Mouse (Mus musculus) hindbrain, embryonic 10.5 days (tissue): ENCODE results near the gene Col6a6. TPM values are rescaled to one million over a fixed set of nuclear protein-coding genes. Genes with fewer than 3 reads are reported as not detected.

Experiments used
- DNase-seq: peaks from one replicate; pipeline ENCODE4 v3.0.0-alpha.2; 2017; ENCODE audit warnings: low spot score
- H3K27ac ChIP-seq: fragments of 300-500 bp; sonication (generic); 2 replicates; pipeline ENCODE4 v1.5.1; 2016; ENCODE audit warnings: mild to moderate bottlenecking, moderate library complexity
- H3K27me3 ChIP-seq: fragments of 300-500 bp; sonication (generic); 2 replicates; pipeline ENCODE4 v1.6.1; 2016; ENCODE audit warnings: mild to moderate bottlenecking; ENCODE audit not compliant: poor library complexity, insufficient read depth, severe bottlenecking
- H3K36me3 ChIP-seq: fragments of 300-500 bp; sonication (generic); 2 replicates; pipeline ENCODE4 v1.6.1; 2016; ENCODE audit warnings: mild to moderate bottlenecking, moderate library complexity
- H3K4me1 ChIP-seq: fragments of 300-500 bp; sonication (generic); replicated peaks from 2 replicates; pipeline ENCODE4 v1.6.1; 2016; ENCODE audit warnings: mild to moderate bottlenecking
- H3K4me3 ChIP-seq: fragments of 300-500 bp; sonication (generic); 2 replicates; pipeline ENCODE4 v1.5.1; 2016; ENCODE audit warnings: mild to moderate bottlenecking, moderate library complexity
- H3K9me3 ChIP-seq: fragments of 300-500 bp; sonication (generic); 2 replicates; pipeline ENCODE4 v1.6.1; 2016; ENCODE audit warnings: mild to moderate bottlenecking, moderate library complexity
- WGBS: fragments of 180-500 bp; shearing (Covaris S2); methylation state at CpG from one replicate; pipeline ENCODE4 v1.1.7; 2016; 5-methylcytosine and 5-hydroxymethylcytosine counted together
- polyA plus RNA-seq: library from polyadenylated mRNA; unstranded; fragments of >200 nt; fragmentation: Nextera tagmentation; extraction: Ambion mirVana; gene quantifications from 2 replicates; pipeline ENCODE4 v1.2.1, GENCODE M21; 2016

Col6a6 gene
- polyA plus RNA-seq, 1 experiment from 2014 or later = 0.09 TPM

- WGBS = 89% methylated on average over 7 of the region's 7 CpGs
These were observed 65.7 kb downstream of the Col6a6 start for GRCm38 (mm10) chr9:105762274-105762673.

DNA sequence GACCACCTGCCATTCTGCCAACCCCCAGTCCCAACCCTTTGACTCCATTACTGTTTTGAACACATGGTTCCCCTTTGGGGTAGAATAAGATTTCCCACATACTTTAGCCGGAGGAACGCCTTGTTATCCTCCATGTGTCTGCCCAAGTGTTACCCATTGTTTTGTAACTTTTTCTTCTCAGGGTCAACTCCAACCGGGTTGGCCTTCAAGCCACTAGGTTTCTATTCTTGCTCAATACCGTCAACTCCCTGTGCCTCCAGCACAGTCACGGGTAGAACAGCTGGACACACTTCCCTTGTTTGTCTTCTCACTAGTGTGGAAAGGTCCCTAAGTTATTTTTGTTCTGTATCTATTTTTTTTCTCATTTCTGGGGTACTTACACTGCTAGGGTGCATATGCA is 69.1 kb downstream of the Col6a6 start:
- Histone ChIP-seq H3K9me3 (no peaks in the 10 kb centered on the region), H3K36me3 (no peaks in the 10 kb centered on the region), H3K27ac (no peak overlapping the region), H3K27me3 (no peaks in the 10 kb centered on the region), H3K4me1 (no peaks in the 10 kb centered on the region), H3K4me3 (no peak overlapping the region)
- 80% methylated on average over 5 of the region's 5 CpGs for WGBS
- no peak for DNase-seq

More at GRCm38 (mm10) chr9:105762274-105762673, 65.7 kb downstream of the Col6a6 start:
- Histone ChIP-seq H3K4me3 (no peak overlapping the region), H3K27me3 (no peaks in the 10 kb centered on the region), H3K9me3 (no peaks in the 10 kb centered on the region), H3K36me3 (no peaks in the 10 kb centered on the region), H3K4me1 (no peaks in the 10 kb centered on the region), H3K27ac (no peak overlapping the region)
- DNase-seq = no peak

- Histone ChIP-seq H3K27me3 (no peaks in the 10 kb centered on the region), H3K27ac (no peak overlapping the region), H3K36me3 (no peaks in the 10 kb centered on the region), H3K9me3 (no peaks in the 10 kb centered on the region), H3K4me3 (no peak overlapping the region), H3K4me1 (no peaks in the 10 kb centered on the region)
- WGBS = 82% methylated on average over 14 of the region's 14 CpGs
- no peak for DNase-seq
These were observed 69.7 kb downstream of the Col6a6 start for GRCm38 (mm10) chr9:105758173-105758765.

DNA sequence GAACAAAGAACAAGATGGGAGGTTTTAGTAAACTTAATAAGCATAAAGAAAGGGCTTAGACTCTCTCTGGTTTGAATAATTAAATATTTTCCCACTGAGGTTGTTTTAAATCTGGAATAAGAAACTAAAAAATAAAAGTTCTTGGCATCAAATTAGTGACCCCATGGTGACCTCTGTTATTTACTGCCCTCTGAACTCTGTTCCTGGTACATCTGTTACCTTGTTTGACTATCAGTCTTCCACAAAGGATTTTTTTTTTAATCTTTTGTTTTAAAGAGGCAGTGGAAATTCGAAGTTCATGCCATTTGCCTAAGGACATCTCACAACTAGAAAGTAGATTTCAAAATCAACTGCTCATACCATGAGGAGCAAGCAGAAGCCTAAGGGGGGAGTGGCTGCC is 73.7 kb downstream of the Col6a6 start:
- no peaks in the 10 kb centered on the region for H3K27me3 ChIP-seq
- H3K27ac ChIP-seq = no peak overlapping the region
- no peak overlapping the region for H3K4me3 ChIP-seq
- no peaks in the 10 kb centered on the region for H3K36me3 ChIP-seq
- H3K4me1 ChIP-seq = no peaks in the 10 kb centered on the region
- H3K9me3 ChIP-seq = no peaks in the 10 kb centered on the region
- no peak for DNase-seq
- WGBS = 66% methylated on average over 1 of the region's 1 CpGs

- WGBS = 89% methylated on average over 3 of the region's 3 CpGs
- Histone ChIP-seq H3K4me3 (no peak overlapping the region), H3K4me1 (no peaks in the 10 kb centered on the region), H3K36me3 (no peaks in the 10 kb centered on the region), H3K27ac (no peak overlapping the region), H3K27me3 (no peaks in the 10 kb centered on the region), H3K9me3 (peaks cover 3% of the 10 kb centered on the region; the same call in 1 of the 2 replicates)
- DNase-seq = no peak
These were observed 82.1 kb downstream of the Col6a6 start for GRCm38 (mm10) chr9:105745861-105746260.

DNA sequence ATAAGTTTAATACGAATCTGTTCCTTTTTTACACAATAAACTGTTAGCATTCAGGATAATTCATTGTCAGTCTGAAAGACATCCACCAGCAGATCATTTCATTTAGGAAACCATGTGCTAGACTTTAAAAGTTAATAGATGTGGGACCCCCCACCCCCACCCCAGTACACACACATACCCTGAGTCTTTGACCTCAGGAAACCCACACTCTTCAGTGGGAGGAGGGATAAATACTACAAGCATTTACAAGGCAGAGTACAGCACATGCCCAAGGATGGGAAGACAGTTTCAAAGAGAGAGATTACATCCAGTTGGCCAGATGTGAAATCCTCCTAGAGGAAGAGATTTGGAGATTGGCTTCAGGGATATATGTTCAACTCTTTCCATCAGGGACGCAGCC is 87.5 kb downstream of the Col6a6 start:
- Histone ChIP-seq H3K4me3 (no peak overlapping the region), H3K27me3 (no peaks in the 10 kb centered on the region), H3K27ac (no peak overlapping the region), H3K9me3 (no peaks in the 10 kb centered on the region), H3K4me1 (no peaks in the 10 kb centered on the region), H3K36me3 (no peaks in the 10 kb centered on the region)
- DNase-seq = no peak
- WGBS = 89% methylated on average over 2 of the region's 2 CpGs

DNA sequence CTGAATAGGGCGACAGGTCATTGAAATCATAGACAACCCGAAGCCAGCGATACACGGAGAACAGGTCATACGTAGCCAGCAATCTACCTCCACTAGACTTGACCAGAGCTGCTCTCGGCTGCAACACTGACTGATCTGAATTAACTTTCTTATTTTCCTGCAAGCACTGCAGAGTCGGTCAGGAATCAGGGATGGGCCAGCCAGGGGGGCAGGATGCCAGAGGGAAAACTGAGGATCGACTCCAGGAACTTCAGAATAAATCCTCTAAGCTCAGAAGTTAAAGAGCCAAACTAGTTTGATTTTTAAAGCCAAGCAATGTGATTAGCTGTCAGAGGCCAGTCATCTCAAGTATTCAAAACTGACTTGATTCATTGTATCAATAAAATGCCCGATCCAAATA is 88.5 kb downstream of the Col6a6 start:
- no peak for DNase-seq
- no peaks in the 10 kb centered on the region for H3K9me3 ChIP-seq
- H3K4me3 ChIP-seq = no peak overlapping the region
- no peak overlapping the region for H3K27ac ChIP-seq
- no peaks in the 10 kb centered on the region for H3K36me3 ChIP-seq
- no peaks in the 10 kb centered on the region for H3K27me3 ChIP-seq
- no peaks in the 10 kb centered on the region for H3K4me1 ChIP-seq
- WGBS = 92% methylated on average over 9 of the region's 9 CpGs

DNA sequence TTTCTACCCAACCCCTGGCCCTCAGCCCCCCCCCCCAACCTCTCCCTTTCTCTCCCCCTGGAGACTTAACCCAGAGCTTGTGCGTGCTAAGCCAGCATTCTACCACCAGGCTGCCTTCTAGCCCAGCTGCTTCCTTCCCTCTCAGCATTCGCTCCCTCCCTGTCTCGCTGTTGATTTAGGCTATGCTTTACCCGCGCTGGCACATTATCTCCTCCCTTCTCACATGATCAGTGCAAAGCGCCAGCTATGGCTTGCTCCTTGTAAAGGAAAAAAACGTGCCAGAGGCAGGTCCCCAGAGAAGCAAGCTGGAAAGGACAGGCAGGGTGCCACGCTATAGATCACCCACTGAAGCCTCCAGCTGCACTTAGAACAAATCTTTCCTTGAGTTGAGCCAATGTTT is 90.5 kb downstream of the Col6a6 start:
- Histone ChIP-seq H3K36me3 (no peaks in the 10 kb centered on the region), H3K4me3 (no peak overlapping the region), H3K27me3 (no peaks in the 10 kb centered on the region), H3K27ac (no peak overlapping the region), H3K4me1 (no peaks in the 10 kb centered on the region), H3K9me3 (no peaks in the 10 kb centered on the region)
- WGBS = 55% methylated on average over 8 of the region's 8 CpGs
- no peak for DNase-seq

DNA sequence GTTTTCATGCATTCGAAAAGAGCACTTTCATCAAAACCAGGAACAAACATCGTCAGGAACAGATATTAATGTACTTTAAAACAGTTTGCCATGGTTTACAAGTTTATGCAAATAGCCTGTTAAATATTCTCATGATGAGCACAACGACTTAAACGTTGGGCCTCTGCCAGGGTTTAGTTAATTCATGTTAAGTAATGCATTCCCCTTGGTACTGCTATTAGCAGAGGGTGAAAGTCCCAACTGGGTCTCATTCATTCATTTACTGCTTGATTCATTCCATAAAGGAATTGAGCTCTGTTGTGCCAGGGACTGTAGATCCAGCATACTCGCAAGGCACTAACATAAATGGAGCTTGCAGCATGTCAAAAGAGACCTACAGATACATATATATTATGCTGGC is 92.8 kb downstream of the Col6a6 start:
- H3K27ac ChIP-seq = no peak overlapping the region
- H3K9me3 ChIP-seq = no peaks in the 10 kb centered on the region
- DNase-seq = no peak
- H3K36me3 ChIP-seq = no peaks in the 10 kb centered on the region
- H3K4me3 ChIP-seq = no peak overlapping the region
- no peaks in the 10 kb centered on the region for H3K4me1 ChIP-seq
- H3K27me3 ChIP-seq = no peaks in the 10 kb centered on the region
- 89% methylated on average over 5 of the region's 5 CpGs for WGBS

GRCm38 (mm10) chr9:105734651-105735050 is 93.3 kb downstream of the Col6a6 start:
- no peak for DNase-seq
- Histone ChIP-seq H3K36me3 (no peaks in the 10 kb centered on the region), H3K27ac (no peak overlapping the region), H3K4me1 (no peaks in the 10 kb centered on the region), H3K9me3 (no peaks in the 10 kb centered on the region), H3K27me3 (no peaks in the 10 kb centered on the region), H3K4me3 (no peak overlapping the region)
- WGBS = 88% methylated on average over 2 of the region's 2 CpGs

GRCm38 (mm10) chr9:105731976-105732375 is 96.0 kb downstream of the Col6a6 start:
- H3K27me3 ChIP-seq = no peaks in the 10 kb centered on the region
- no peak for DNase-seq
- H3K36me3 ChIP-seq = no peaks in the 10 kb centered on the region
- no peaks in the 10 kb centered on the region for H3K9me3 ChIP-seq
- no peaks in the 10 kb centered on the region for H3K4me1 ChIP-seq
- H3K27ac ChIP-seq = no peak overlapping the region
- H3K4me3 ChIP-seq = no peak overlapping the region
- WGBS = 83% methylated on average over 7 of the region's 7 CpGs

GRCm38 (mm10) chr9:105720430-105720829 is 107.5 kb downstream of the Col6a6 start:
- DNase-seq = no peak
- Histone ChIP-seq H3K27ac (no peak overlapping the region), H3K9me3 (no peaks in the 10 kb centered on the region), H3K27me3 (no peaks in the 10 kb centered on the region), H3K4me3 (no peak overlapping the region), H3K4me1 (peaks cover 11% of the 10 kb centered on the region), H3K36me3 (no peaks in the 10 kb centered on the region)
- 82% methylated on average over 4 of the region's 4 CpGs for WGBS

DNA sequence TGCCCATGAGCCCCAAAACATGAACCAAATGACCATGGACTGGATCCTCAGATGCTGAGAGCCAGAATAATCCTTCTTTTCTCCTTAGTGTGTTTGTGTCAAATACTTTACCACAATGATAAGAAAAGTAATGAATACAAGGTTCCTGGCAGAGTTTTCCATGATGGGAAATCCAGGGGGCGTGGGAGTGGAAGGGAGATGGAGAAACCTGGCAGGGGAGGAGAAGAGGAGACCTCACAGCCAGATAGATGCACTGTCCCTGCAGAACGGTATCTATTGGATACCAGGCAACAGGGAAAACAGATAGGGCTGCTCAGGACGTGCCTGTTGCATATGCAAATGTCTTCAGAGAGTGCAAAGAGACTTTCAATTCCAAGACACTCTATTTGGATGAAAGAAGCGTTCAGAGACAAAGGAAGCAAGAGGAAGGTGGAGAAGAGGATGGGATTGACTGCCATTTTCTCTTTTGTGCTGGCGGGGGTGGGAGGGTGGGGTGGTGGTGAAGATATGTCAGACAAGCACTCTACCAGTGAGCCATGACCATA is 108.0 kb downstream of the Col6a6 start:
- no peak overlapping the region for H3K4me3 ChIP-seq
- no peaks in the 10 kb centered on the region for H3K36me3 ChIP-seq
- H3K27ac ChIP-seq = no peak overlapping the region
- DNase-seq = no peak
- H3K9me3 ChIP-seq = no peaks in the 10 kb centered on the region
- H3K4me1 ChIP-seq = peaks cover 11% of the 10 kb centered on the region
- no peaks in the 10 kb centered on the region for H3K27me3 ChIP-seq
- WGBS = 43% methylated on average over 5 of the region's 5 CpGs

- 64% methylated on average over 7 of the region's 7 CpGs for WGBS
- Histone ChIP-seq H3K27ac (no peak overlapping the region), H3K4me3 (no peak overlapping the region), H3K4me1 (peaks cover 11% of the 10 kb centered on the region), H3K9me3 (no peaks in the 10 kb centered on the region), H3K36me3 (no peaks in the 10 kb centered on the region), H3K27me3 (no peaks in the 10 kb centered on the region)
- peak; percentile 15 for DNase-seq
These were observed 108.6 kb downstream of the Col6a6 start for GRCm38 (mm10) chr9:105719367-105719766.
